Mouse (Mus musculus) spleen, adult 2 months (tissue): ENCODE measurements around the gene Mrps26.

Source experiments
- CTCF ChIP-seq: fragments of 200-500 bp; IDR thresholded peaks from 2 replicates; pipeline ENCODE4 v1.5.1; 2011; ENCODE audit warnings: mild to moderate bottlenecking, inconsistent platforms; ENCODE audit not compliant: insufficient read depth, insufficient read length, insufficient replicate concordance; ENCODE audit errors: extremely low read depth
- POLR2A ChIP-seq: fragments of 200-500 bp; IDR thresholded peaks from 2 replicates; pipeline ENCODE4 v1.6.1; 2011; ENCODE audit warnings: low read depth, low read length, inconsistent platforms

DNA sequence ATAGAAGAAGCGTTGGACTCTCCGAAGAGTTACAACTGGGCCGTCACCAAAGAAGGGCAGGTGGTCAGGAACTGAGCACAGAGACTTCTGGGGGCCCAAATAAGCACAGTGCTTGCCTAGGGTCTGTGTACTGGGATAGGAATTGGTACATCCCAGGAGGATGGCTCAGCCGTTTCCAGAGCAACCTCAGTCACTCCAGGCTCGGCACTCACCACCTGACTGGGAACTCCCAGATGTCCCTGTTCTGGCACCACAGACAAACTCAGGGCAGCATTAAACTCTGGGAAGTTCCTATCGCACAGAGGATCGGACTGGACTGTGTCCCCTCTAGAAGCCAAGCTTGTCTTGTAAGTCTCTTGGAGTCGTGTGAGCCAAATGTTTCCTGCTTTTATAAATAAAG lies 1.4 kb downstream of the Mrps26 start:
- TF ChIP-seq CTCF = no peak
- TF ChIP-seq POLR2A = no peak
